Mouse (Mus musculus) left cerebral cortex, postnatal 25 days (tissue): ENCODE data around the gene Zrsr2. TPM values are rescaled to one million over a fixed set of nuclear protein-coding genes. Genes with fewer than 3 reads are reported as not detected.

ENCODE experiments used
- DNase-seq, 2 experiments: peaks; one replicate each; pipeline ENCODE4 v3.0.0; 2022; ENCODE audit warnings: low spot score in 2 of 2, mixed read lengths in 1 of 2
- intact Hi-C: fragments of 180-260 bp; cut with DNase I; formaldehyde crosslinking; loops from one replicate; pipeline ENCODE4 v1.15.1; 2025
- total RNA-seq, 2 experiments: library from RNA; stranded (reverse); gene quantifications; 2 replicates each; pipeline ENCODE4 v1.2.3; 2021

Zrsr2 gene
- total RNA-seq, 2 experiments from 2014 or later, result 46.7 to 47.3 TPM

GRCm38 (mm10) chrX:163906861-163907260 is 51.6 kb downstream of the Zrsr2 start:
- DNase-seq, result no peak
- intact Hi-C loops, result no loop called here

GRCm38 (mm10) chrX:163899431-163900020 is 58.9 kb downstream of the Zrsr2 start:
- intact Hi-C loops, result no loop called here
- DNase-seq, result no peak

- no peak for DNase-seq
- intact Hi-C loops, result no loop called here
These were observed 61.1 kb downstream of the Zrsr2 start for GRCm38 (mm10) chrX:163897354-163897753.

- intact Hi-C loops, result no loop called here
- DNase-seq, result no peak
These were observed 72.9 kb downstream of the Zrsr2 start for GRCm38 (mm10) chrX:163885539-163885981.

Other genes with a start within 250 kb of the Zrsr2 start
- gene Rnf138rt1, start 197.3 kb downstream of the Zrsr2 start, total RNA-seq, result under 1 TPM; 0.64 to 0.71 TPM
- gene Ap1s2, start 49.6 kb downstream of the Zrsr2 start, total RNA-seq, result 10 to 100 TPM; 33.1 to 40.0 TPM
- gene Car5b, start 69.3 kb upstream of the Zrsr2 start, total RNA-seq, result 1 to 10 TPM; 3.0 to 3.1 TPM
- gene Siah1b, start 117.8 kb upstream of the Zrsr2 start, total RNA-seq, result 10 to 100 TPM; 10.2 to 11.1 TPM
- not detected for gene Cltrn, start 130.2 kb upstream of the Zrsr2 start, total RNA-seq
- gene Ace2, start 180.7 kb upstream of the Zrsr2 start, total RNA-seq, result 1 to 10 TPM; 1.8 to 2.1 TPM